In the genomic region with DNA sequence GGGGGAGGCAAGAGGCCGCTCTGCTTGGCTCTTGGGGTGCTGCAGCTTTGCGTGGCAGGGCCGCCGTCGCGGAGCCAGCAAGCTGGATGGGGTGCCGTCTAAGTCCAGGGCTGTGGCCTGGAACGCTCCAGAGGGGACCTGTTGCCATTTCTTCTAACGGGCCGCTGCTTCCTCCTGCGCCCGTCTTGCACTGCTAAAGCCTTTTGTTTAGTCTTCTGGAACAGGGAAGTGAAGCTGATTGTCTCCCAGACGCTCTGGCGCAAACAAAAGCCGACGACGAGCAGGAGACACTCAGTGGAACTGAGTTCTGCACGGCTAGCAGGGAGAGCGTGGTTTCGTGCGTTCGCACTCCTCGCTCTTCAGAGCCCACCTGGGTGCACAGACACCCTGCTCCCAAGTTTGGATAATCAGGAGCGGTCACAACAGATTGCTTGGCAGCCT, we compare ENCODE assay signal across 7 mouse cellular contexts. TPM values are rescaled to one million over a fixed set of nuclear protein-coding genes. Genes with fewer than 3 reads are reported as not detected.
DNase-seq lines count a peak whose midpoint lies in the region; ATAC-seq and TF ChIP-seq lines count a peak whose summit lies in the region.

No protein-coding gene starts in this region.

- no peaks in the 10 kb centered on the region for H3K27me3 ChIP-seq in liver, embryonic 11.5 days (replicated peaks; ENCODE audit: control insufficient read depth, insufficient read depth, low read length)
- H3K27me3 ChIP-seq in midbrain, embryonic 16.5 days (ENCODE audit: control insufficient read depth, insufficient read depth, low read depth, low read length), result no peaks in the 10 kb centered on the region

- TF ChIP-seq CTCF in brain, embryonic 14.5 days (IDR thresholded peaks at IDR 0.05; ENCODE audit: borderline replicate concordance, extremely low read depth, insufficient read depth, insufficient read length), result no peak

- H3K4me2 ChIP-seq in liver, embryonic 11.5 days, result peak overlapping the region; percentile 89
- peak overlapping the region; percentile 77 for H3K4me2 ChIP-seq in midbrain, embryonic 16.5 days (ENCODE audit: low read length)

- WGBS in liver, embryonic 11.5 days, result 1% methylated on average over 24 of the region's 24 CpGs
- WGBS in midbrain, embryonic 16.5 days, result under 1% methylated on average over 24 of the region's 24 CpGs

- peaks cover 4% of the 10 kb centered on the region for H3K36me3 ChIP-seq in liver, embryonic 11.5 days (ENCODE audit: control insufficient read depth, insufficient read depth, low read length)
- no peaks in the 10 kb centered on the region for H3K36me3 ChIP-seq in midbrain, embryonic 16.5 days (ENCODE audit: control insufficient read depth, insufficient read depth, low read length)

- peak; percentile 19 for ATAC-seq in liver, embryonic 11.5 days (replicated peaks; ENCODE audit: low FRiP score)
- ATAC-seq in midbrain, embryonic 16.5 days, result peak; percentile 41; the same call in 1 of the 2 replicates

- intact Hi-C loops in gastrocnemius, postnatal 14 days (cut with DNase I; ENCODE audit: low total_unique reads), result loop anchor here (10.0 kb wide), 1 partner anchor 60 kb away; a partner anchor contains a TSS

- peak; percentile 25; the same call in 1 of the 2 replicates for TF ChIP-seq POLR2A in brain, embryonic 14.5 days (IDR thresholded peaks at IDR 0.05; ENCODE audit: borderline replicate concordance, extremely low read depth, insufficient read depth, insufficient read length, poor library complexity, severe bottlenecking)

- peak overlapping the region; percentile 88 for H3K4me3 ChIP-seq in liver, embryonic 11.5 days (ENCODE audit: low read depth, low read length)
- peak overlapping the region; percentile 81 for H3K4me3 ChIP-seq in midbrain, embryonic 16.5 days (ENCODE audit: low read depth, low read length)

- H3K9ac ChIP-seq in liver, embryonic 11.5 days (ENCODE audit: low read depth, low read length), result peak overlapping the region; percentile 90
- H3K9ac ChIP-seq in midbrain, embryonic 16.5 days (ENCODE audit: low read depth, low read length), result peak overlapping the region; percentile 89

- H3K27ac ChIP-seq in liver, embryonic 11.5 days (ENCODE audit: low read depth, low read length), result peak overlapping the region; percentile 82
- H3K27ac ChIP-seq in midbrain, embryonic 16.5 days (ENCODE audit: low read length), result peak overlapping the region; percentile 74

- peaks cover 10% of the 10 kb centered on the region for H3K4me1 ChIP-seq in liver, embryonic 11.5 days (replicated peaks; ENCODE audit: control insufficient read depth, insufficient read depth, low read length)
- peaks cover 24% of the 10 kb centered on the region for H3K4me1 ChIP-seq in midbrain, embryonic 16.5 days (ENCODE audit: control insufficient read depth, insufficient read depth, low read length)

- H3K9me3 ChIP-seq in liver, embryonic 11.5 days (ENCODE audit: control insufficient read depth, low read length), result no peaks in the 10 kb centered on the region
- no peaks in the 10 kb centered on the region for H3K9me3 ChIP-seq in midbrain, embryonic 16.5 days (replicated peaks; ENCODE audit: control insufficient read depth, low read length, poor library complexity, severe bottlenecking)

- peak; percentile 33 for DNase-seq in right cerebral cortex, postnatal 14 days
- no peak for DNase-seq in right cerebral cortex, postnatal 4 days
- DNase-seq in brain, embryonic 14.5 days (ENCODE audit: low read depth), result peak; percentile 74
- peak; percentile 37 to 40 for DNase-seq in frontal cortex, postnatal 14 days (ENCODE audit: low spot score in 2 of 2)
- DNase-seq in liver, embryonic 11.5 days (ENCODE audit: low spot score), result no peak
- DNase-seq in gastrocnemius, postnatal 14 days, result no peak

RNA-seq across cellular contexts. Expression of a gene that starts 0.4 kb away (rescaled TPM):
- 103 and 123 TPM in 2 replicates for polyA plus RNA-seq in brain, embryonic 14.5 days (2012; rRNA removed)
- polyA plus RNA-seq in liver, embryonic 11.5 days (2014; fragmentation: Nextera tagmentation; extraction: Ambion mirVana), result 75.7 and 77.6 TPM in 2 replicates
- polyA plus RNA-seq in midbrain, embryonic 16.5 days (2015; fragmentation: Nextera tagmentation; extraction: Ambion mirVana), result 105 and 113 TPM in 2 replicates
- total RNA-seq in gastrocnemius, postnatal 14 days (2021), result 10 to 100 TPM; 31.3 to 32.1 TPM

RNA-seq across cellular contexts. Expression of a gene that starts 11.4 kb away (rescaled TPM):
- polyA plus RNA-seq in brain, embryonic 14.5 days (2012; rRNA removed), result not detected in 2 replicates
- polyA plus RNA-seq in liver, embryonic 11.5 days (2014; fragmentation: Nextera tagmentation; extraction: Ambion mirVana), result not detected in 2 replicates
- 0.13 TPM in 1 of 2 replicates, not detected in the other for polyA plus RNA-seq in midbrain, embryonic 16.5 days (2015; fragmentation: Nextera tagmentation; extraction: Ambion mirVana)
- total RNA-seq in gastrocnemius, postnatal 14 days (2021), result not detected

Comparison
In these comparisons a context has a peak if more than half of its experiments do, and no peak if none do; other contexts are left out.
1. DNase-seq: peak in right cerebral cortex, postnatal 14 days (single experiment), brain, embryonic 14.5 days (single experiment) and frontal cortex, postnatal 14 days (2 of 2); none in right cerebral cortex, postnatal 4 days (single experiment), liver, embryonic 11.5 days (single experiment) and gastrocnemius, postnatal 14 days (single experiment).